Mouse (Mus musculus) spleen, adult 2 months (tissue): ENCODE measurements around the gene Sf1.

Experiments
- CTCF ChIP-seq: fragments of 200-500 bp; IDR thresholded peaks from 2 replicates; pipeline ENCODE4 v1.5.1; 2011; ENCODE audit warnings: mild to moderate bottlenecking, inconsistent platforms; ENCODE audit not compliant: insufficient read depth, insufficient read length, insufficient replicate concordance; ENCODE audit errors: extremely low read depth
- POLR2A ChIP-seq: fragments of 200-500 bp; IDR thresholded peaks from 2 replicates; pipeline ENCODE4 v1.6.1; 2011; ENCODE audit warnings: low read depth, low read length, inconsistent platforms

DNA sequence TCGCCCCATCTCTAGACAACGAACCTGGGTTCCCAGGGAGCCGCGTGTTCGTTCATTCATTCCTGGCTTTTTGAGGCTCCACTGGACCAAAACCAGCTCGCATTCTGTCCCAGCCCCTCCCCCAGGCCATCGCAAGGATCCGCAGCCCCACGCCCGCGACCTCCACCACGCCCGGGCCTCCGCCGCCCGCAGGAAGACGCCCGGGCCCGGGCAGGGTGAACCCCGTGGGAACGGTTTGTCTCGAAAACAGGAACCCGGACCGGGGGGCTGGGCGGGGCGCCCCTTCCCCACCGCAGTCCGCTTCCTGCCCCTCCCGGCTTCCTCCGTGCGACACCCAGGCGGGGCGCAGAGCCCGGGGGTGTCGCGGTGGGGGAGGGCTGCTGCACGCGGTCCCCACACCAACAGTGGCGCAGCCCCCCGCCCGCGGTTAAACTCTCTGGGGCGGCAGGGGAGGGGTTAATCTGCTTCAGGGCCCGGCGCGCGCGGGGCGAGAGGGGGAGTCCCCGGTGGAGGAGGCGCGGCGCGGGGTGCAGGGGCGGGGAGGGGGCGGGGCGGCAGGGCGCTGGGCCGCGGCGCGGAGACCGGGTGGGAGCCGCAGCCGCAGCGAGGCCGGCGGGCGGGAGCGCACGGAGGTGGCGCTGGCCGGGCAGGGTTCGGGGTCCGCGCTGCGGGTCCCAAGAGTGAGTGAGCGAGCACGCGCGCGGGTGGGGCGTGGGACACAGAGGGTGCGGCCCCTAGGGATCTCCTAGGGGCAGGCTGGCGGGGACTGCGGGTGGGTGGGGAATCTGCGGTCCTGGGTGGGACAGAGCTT is 36.0 kb downstream of the Sf1 start, which contains the start of gene Rasgrp2:
- TF ChIP-seq POLR2A (peak; percentile 58), CTCF (no peak)
